In the genomic region with DNA sequence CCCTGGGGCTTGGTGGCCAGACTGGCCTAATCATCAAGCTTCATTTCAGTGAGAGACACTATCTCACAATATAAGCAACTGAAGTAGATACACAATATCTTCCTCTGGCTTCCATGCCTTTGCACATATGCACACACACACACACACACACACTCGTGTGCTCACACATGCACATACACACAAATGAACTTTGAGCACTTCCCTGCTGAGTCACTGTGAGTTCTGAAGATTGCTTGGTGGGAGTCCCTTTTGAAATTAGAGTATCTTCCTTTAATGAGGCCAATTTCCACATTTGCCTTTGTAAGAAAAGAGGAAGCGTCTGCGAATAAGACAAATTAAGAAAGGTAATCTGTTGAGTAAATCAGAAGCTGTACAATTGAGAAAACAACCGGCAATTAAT, we compare ENCODE assay signal across 19 mouse cellular contexts.
A peak's percentile ranks its signal among the peaks of the same experiment; 100 is the strongest.
DNase-seq lines count a peak whose midpoint lies in the region; ATAC-seq lines count a peak whose summit lies in the region.
"Had no signal": no experiment of that assay in that cellular context is flagged by ENCODE, and none has a peak within 500 bp of the region (broad histone marks: within the 10 kb centered on the region; RNA-seq: fewer than 3 reads in every experiment).

No protein-coding gene starts in this region.

- ATAC-seq in granulocyte monocyte progenitor cell, adult 5-6 weeks (replicated peaks; ENCODE audit: poor library complexity, severe bottlenecking), result peak; percentile 58
- peak; percentile 49 for ATAC-seq in megakaryocyte, adult 5-6 weeks (ENCODE audit: poor library complexity, severe bottlenecking)
- ATAC-seq in megakaryocyte progenitor cell, adult 5-6 weeks (replicated peaks; ENCODE audit: poor library complexity), result peak; percentile 54
- ATAC-seq in inflammation-experienced regulatory T-cells, adult 6 months, result no peak
- ATAC-seq: activated CD4-positive, CD25-positive, alpha-beta regulatory T cell, adult 4 months; CD4-positive, CD25-positive, alpha-beta regulatory T cell, adult 4 months; Patski had no signal

- no peak for DNase-seq in urinary bladder, postnatal 25 days (ENCODE audit: low spot score)
- no peak for DNase-seq in neural tube, embryonic 10.5 days (ENCODE audit: extremely low spot score, low spot score)
- DNase-seq: adrenal gland, adult 2 months; adrenal gland, adult 8-10 months; adrenal gland, postnatal 10 days; adrenal gland, postnatal 14 days; adrenal gland, postnatal 25 days; adrenal gland, postnatal 36 days; B cell, adult 2 months; cerebellum, adult 11 months; cerebellum, adult 11-12 months; cerebellum, adult 18-20 months had no signal
